8 mouse cellular contexts compared by ENCODE assay signal in the genomic region with DNA sequence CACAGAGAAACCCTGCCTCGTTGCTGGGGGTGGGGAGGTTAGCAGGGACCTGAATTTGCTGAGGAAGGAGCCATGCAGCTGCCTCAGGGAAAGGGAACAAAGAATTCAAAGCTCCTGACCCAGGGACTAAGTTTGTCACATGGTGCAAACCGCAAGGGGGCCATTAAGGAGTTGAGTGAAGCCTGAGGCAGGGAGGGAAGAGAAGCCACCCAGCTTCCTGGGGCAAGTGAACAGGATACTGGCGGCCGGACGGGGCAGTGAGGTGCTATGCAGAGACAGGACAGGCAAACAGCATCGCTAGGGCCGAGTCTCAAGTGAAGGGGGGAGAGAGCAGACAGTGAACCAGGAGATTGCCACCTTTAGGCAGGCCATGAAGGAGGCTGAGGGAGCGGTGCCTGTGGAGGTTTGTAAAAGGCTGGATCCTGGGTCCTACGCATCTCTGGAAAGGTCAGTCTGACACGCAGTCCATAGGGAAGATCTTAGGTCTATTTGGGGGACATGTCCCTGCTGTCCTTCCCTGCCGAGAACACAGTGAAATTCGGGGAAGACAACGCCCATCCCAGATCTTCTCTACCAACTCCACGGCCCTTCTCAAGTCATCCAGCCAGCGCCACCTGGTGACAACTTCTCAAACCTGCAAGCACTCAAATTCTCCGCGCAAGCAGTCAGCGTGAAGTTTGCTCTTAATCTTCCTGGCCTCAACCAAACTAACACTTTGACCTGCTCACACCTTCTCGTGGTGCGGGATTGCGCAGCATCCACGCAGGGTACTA. TPM values are rescaled to one million over a fixed set of nuclear protein-coding genes. Genes with fewer than 3 reads are reported as not detected.
DNase-seq lines count a peak whose midpoint lies in the region; ATAC-seq lines count a peak whose summit lies in the region.

No protein-coding gene starts in this region.

- H3K9me3 ChIP-seq in hindbrain, embryonic 14.5 days (ENCODE audit: control insufficient read depth, low read length), result no peaks in the 10 kb centered on the region

- H3K4me2 ChIP-seq in hindbrain, embryonic 14.5 days (replicated peaks), result peak overlapping the region; percentile 48

- H3K27me3 ChIP-seq in hindbrain, embryonic 14.5 days (ENCODE audit: control insufficient read depth, insufficient read depth, low read length), result peaks cover 40% of the 10 kb centered on the region

- H3K36me3 ChIP-seq in hindbrain, embryonic 14.5 days (replicated peaks; ENCODE audit: control insufficient read depth, insufficient read depth), result no peaks in the 10 kb centered on the region

- 0 out of 2 replicates have a peak overlapping the region, but pooled peaks have one; percentile 10 for H3K4me3 ChIP-seq in hindbrain, embryonic 14.5 days (replicated peaks; ENCODE audit: low read length)

- no peaks in the 10 kb centered on the region; the same call in none of the 2 replicates for H3K4me1 ChIP-seq in hindbrain, embryonic 14.5 days (replicated peaks; ENCODE audit: control insufficient read depth, insufficient read depth, low read length)

- H3K27ac ChIP-seq in hindbrain, embryonic 14.5 days, result no peak overlapping the region

- peak; percentile 88 for DNase-seq in NIH3T3 (ENCODE audit: low read depth)
- peak; percentile 62 for DNase-seq in cerebellum, adult 9-11 months
- DNase-seq in frontal cortex, postnatal 14 days (ENCODE audit: low spot score in 2 of 2), result peak; percentile 58 to 74
- DNase-seq in hindbrain, embryonic 14.5 days (ENCODE audit: low spot score), result peak; percentile 84
- peak; percentile 65 to 75 for DNase-seq in layer of hippocampus, postnatal 36 days
- peak; percentile 90 for DNase-seq in lung, postnatal 36 days
- peak; percentile 87 for DNase-seq in retina, embryonic 14.5 days (ENCODE audit: low spot score)
- DNase-seq in thymus, postnatal 36 days, result peak; percentile 73 to 78

- WGBS in hindbrain, embryonic 14.5 days, result 6% methylated on average over 22 of the region's 22 CpGs

- peak; percentile 32; the same call in 1 of the 2 replicates for ATAC-seq in hindbrain, embryonic 14.5 days (ENCODE audit: low FRiP score)

- H3K9ac ChIP-seq in hindbrain, embryonic 14.5 days, result no peak overlapping the region

RNA-seq across cellular contexts. Expression of gene Slc52a3, which starts 1.8 kb away (rescaled TPM):
- 0.73 and 1.4 TPM in 2 replicates for polyA plus RNA-seq in hindbrain, embryonic 14.5 days (2014; fragmentation: Nextera tagmentation; extraction: Ambion mirVana)
- 1 to 10 TPM; 2.8 to 3.0 TPM for total RNA-seq in layer of hippocampus, postnatal 36 days (2021)

RNA-seq across cellular contexts. Expression of gene Fam110a, which starts 14.5 kb away (rescaled TPM):
- 39.8 and 42.7 TPM in 2 replicates for polyA plus RNA-seq in hindbrain, embryonic 14.5 days (2014; fragmentation: Nextera tagmentation; extraction: Ambion mirVana)
- total RNA-seq in layer of hippocampus, postnatal 36 days (2021), result 1 to 10 TPM; 7.2 to 7.4 TPM
